Mouse (Mus musculus): Measurements from ENCODE around the gene Fam171a1.

Fam171a1 gene

DNA sequence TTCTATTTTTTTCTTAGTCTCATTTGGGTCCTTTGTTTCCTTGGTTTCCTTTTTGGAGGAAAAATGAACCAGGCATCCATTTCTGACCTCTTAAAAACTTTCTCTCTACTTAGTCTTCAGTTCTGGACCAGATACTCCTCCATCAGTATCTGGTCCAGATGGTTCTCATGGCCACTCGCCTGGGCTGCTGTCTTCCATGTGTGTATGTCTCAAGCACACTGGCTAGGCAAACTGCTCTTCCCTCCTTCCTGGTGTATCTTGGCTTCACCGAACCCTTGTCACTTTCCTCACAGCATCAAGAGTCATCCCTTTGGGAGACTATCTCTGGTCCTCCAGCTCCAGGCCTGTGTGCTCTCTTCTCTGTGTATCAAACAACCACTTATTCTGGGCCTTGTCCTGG lies 25.0 kb downstream of the Fam171a1 start:
- no peak for DNase-seq

DNA sequence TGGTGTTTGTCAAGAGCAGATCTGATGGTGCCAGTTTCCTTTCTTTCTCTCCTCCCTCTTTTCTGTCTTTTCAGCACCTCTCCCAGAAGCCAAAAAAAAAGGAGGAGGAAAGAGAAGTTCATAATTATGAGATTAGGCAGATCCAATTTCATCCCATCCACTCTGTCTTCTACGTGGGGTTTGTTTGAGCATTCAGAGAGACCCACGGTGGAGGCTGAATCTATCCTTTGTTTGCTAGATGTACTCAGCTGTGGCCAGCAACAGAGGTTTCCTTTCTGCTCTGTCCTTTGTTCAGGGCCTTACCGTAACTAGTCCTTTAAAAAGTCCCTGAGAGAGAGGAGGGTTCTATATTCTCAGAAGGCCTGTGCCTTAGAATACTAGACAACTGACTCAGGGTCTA lies 25.6 kb downstream of the Fam171a1 start:
- DNase-seq, result no peak

DNA sequence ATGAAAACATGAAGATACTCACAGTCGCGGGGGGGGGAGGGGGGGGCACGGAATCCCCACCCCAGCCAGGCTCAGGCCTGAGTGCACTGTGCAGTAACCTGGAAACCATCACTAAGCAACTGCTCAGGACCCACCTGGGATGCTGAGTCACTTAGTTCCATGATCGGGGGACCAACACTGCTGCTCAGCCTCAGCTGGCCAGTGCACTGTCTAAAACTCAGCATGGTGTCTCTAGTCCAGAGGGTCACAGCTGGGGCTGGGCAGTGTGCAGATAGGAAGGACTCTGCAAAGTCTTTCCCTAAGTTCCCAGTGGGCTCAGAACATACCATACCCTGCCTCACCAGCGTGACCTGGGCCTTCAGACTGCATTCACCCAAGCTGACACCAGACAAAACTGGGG lies 26.6 kb downstream of the Fam171a1 start:
- no peak for DNase-seq

DNA sequence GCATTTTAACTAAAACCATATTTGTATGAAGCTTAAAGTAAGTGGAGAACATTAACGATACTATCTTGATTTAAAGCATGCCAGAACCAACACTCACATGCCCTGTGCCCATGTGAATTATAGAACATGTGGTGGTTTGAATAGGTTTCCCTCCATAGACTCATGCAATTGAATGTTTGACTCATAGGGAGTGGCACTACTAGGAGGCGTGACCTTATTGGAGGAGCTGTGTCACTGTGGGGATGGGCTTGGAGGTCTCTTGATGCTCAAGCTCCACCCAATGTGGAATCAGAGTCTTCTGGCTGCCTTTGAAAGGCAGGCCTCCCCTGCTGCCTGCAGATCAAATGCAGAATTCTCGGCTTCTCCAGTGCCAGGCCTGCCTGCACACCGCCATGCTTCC lies 27.8 kb downstream of the Fam171a1 start:
- DNase-seq, result no peak

DNA sequence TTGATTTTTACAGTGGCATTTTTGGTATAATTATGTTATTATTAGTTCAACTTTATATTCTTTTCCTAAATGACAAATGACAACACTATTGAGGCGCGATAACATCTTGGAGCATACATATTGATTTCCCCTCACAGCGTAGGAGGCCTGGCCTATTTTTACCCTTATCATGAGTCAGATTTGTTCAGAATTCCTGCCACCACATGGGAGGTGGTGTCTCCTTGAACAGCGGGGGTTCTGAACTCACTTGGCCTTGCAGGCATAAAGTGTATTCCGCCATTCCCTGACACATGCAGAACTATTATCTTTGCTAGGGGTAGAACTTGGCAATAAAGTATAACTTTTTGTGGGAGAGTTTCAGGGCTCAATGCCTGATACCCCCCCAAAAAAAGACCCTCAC lies 30.3 kb downstream of the Fam171a1 start:
- DNase-seq, result no peak

DNA sequence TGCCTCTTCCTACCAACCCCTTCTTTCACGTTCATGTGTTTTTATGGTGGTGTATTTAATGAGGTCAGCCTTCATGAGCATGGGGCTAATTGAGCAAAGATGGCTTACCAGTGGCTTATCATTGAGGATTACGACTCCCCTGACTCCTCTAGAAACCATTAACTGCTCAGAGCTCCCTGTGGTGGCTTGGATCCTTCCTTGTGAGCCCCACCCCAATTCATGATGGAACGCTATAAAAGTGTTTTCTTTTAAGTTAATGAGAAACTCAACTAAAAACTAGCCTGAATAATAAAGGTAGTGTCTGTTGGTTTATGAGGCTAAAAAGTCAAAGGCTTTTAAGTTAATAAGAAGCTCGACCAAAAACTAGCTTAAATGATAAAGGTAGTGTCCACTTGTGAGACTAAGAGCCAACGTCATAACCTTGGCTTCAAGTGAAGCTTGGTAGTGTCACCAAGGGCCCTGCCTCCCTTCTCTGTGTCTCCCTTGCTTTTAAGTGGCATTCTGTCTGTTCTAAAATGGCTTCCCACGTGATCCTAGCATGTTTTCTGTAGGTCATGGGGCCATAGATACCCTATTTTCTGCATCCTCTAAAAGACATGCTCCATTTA lies 33.6 kb downstream of the Fam171a1 start:
- DNase-seq, result no peak

DNA sequence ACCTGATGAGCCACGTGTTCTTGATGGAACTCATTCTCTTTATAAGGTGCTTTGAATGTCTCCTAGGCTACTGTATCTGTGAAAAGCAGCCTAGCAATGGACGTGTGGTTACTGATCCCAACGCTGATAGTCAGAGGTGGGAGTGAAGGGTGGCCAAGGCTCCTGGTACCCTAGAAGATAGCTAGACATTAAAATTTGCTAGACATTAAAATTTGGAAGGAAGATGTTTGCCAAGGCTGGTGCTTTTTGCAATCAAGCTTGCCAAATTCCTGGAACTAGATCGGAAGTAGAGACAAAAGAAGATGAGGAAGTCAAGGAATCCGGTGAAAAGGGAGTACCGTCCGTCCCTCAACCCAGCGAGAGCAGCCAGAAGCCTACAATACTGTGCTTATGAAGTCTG lies 34.7 kb downstream of the Fam171a1 start:
- DNase-seq, result no peak

DNA sequence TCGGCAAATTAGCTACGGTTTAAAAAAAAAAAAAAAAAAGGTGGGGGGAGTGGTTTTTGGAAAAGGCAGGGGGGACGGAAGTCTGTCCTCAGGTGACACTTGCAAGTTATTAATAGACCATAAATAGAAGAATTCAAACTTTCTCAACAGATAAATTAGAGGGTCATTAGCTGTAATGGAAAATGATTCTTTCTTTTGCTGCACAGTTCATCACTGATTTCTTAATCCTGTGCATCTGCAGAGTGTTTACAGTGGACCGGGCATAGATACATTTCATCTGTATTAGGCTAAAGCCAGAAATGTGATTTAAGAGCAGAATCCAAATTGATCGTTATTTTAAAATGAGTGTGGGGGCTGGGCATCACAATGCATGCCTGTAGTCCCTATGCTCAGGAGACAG lies 36.3 kb downstream of the Fam171a1 start:
- DNase-seq, result no peak

DNA sequence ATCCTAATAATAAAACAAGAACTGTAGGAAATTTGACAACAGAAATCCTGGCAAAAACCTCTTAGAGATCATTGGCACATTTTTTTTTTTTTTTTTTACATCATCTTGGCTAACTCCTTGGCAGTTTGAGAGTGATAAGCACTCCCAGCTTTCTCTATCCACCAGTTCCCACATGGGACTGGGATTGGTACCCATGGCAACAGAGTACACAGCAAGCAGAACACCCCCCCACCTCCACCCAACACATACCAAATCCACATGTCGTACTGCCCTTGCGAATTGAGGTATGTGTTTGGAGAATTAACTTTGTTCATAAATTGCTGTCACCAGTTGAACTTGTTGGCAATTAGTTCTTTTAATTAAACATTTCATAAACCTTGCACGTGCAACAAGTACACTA lies 37.3 kb downstream of the Fam171a1 start:
- DNase-seq, result no peak

DNA sequence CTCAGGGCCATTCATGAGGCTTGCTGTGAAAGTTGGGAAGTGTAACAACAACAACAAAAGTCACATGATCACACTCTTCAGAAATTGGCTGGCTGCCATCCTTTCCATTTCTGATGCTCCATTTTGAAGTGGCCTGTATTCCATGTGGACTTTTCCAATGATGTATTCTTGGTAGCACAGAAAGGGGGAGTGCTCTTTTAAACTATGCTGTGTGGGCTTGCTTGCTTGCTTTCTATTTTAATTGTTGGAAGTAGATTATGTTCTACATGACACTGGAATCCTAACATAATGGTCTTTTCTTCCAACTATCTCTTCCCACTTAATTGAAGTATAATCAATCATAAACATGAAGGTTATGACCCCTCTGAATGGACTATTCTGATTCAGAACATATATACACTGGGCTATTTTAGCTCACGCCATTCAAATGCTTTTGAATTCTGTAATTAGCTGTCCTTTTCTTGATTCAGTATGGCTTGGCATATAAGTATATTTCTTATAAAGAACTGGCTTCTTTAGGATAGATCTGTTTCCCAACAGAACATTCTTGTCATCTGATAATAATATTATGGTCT lies 40.2 kb downstream of the Fam171a1 start:
- no peak for DNase-seq

DNA sequence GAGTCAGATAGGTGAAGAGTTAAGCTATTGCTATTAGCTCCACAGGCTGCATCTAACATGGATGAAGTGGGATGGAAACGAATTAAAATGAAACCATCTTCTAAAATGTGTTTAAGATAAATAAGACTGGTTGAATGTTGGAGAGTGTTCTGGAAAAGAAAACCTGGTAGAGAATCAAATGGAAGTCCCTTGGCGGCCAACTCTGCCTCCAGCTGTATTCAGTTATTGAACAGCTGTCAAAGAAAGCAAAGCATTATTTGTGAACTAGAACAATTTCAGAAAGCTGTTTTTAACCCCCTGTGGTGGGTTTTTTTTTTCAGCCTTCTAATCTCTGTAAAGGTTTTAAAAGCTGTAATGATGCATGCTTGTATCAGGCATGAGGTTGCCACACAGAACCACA lies 41.0 kb downstream of the Fam171a1 start:
- DNase-seq, result no peak

DNA sequence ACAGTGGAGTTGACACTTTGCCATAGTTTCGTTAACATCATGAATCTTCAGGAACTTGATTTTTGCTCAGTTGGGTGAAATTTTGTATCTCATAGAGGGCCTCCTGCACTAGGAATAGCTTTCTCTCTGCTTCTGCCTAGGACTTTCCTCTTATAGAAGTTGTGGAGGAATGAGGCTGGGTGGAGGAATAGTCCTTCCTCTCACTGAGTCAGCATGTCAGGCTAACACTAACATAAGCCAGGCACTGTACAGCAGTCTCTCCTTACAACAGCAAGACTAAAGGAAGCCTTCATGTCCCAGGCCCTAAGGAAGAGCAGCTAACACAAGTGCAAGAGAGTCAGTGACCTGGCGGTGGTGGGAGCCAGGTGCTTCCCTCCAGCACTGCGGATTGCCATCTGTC lies 43.0 kb downstream of the Fam171a1 start:
- no peak for DNase-seq

DNA sequence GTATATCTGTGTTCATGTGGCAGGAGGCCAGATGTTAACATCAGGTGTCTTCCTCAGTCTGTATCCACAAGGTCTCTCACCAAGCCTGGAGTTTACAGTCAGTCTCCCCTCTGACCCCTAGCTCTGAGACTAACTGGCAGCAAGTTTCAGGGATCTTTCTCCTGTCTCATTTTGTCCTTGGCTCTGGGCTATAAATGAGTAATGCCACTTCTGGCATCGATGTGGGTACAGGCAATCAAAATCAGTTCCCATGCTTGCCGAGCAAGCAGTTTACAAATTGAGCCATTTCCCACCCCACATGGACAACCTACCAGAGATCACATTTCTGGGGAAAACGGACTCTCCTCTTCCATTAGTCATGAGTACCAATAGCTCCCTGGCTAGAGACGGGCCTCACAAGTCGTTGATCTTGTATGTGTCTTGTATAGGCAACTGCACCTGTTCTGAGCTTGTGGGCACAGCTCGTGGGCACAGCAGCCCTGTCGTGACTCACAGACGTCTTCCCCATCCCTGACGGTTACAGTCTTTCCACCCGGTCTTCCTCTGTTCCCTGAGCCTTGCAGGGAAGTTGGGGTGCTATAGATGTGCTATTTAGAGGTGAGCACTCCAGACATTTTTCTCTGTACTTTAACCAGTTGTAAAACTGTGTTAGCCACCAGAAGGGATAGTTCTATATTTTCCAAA lies 43.8 kb downstream of the Fam171a1 start:
- DNase-seq, result no peak

DNA sequence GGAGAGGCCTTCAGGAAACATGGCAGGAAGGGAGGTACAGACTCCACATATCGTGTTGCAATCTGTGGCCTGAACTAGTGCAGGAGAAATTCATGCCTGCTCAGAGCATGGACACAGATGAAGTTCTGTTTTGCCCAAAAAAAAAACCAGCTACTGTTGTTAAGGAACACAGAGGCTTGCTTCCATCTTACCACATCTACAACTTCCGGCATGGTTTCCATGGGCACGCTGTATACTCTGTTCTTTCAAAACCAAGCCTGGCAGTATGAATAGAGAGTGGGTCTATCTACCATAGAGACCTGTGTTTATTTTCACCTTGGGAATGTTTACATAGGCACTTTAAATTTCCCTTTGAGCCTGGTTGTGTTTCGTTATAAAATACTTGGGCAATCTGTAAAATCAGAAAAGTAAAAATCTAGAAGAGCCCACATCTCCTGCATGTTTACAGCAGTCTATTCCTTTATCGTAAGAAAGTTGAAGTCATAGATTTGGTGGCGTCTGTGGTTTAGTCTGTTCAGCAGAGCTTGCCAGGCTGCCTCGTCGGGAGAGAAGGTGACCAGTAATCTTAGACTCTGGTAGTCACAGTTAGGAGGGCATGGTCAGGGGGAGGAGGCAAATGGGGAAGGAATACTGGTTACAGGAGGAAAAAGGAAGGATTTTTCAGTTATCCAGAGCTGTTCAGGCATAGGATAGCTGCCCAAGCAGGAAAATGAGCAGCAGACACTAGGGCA lies 44.8 kb downstream of the Fam171a1 start:
- DNase-seq, result no peak

DNA sequence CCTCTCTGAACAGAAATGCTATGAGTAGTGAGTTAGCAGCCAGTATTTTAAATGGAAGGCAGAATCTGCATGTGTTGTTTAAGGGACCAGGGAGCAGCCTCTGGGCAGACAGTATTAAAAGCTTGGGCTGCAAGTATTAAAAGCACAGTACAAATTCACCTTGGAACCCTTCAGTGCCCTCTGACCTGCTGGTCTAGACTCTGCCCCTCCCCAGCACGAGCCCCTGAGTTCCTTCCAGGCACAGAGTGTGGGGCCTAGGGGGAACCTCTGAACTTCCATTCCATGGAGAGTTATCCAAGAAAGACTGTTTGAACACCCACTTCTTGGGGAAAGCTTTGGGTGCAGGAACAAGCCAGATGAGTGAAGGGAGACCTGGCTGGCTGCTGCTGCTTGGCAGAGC lies 47.6 kb downstream of the Fam171a1 start:
- DNase-seq, result no peak

DNA sequence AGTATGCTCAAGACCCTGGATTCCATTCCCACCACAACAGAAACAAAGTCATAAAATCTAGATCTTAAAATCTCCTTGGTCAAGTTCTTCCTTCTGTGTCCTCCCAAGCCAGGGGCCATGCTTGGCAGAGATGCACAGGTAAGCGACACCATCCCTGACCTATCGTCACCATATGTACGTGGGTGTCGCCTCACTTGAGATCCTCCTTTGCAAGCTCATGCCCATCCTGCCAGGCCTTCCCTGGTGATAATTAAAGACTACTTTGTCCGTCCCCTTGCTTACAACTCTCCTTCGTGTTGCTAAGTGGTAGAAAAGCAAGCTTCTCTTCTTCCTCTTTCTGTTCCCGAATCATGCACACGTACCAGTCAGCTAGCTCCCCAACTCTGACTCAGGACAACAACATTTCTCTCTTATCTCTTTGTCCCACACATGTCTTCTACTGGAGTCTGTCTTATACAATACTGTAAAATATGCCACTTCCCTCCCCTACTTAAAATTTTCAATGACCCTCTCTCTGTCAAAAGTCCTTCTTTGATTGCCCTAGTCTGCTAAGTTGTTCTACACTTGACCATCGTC lies 49.6 kb downstream of the Fam171a1 start:
- no peak for DNase-seq

DNA sequence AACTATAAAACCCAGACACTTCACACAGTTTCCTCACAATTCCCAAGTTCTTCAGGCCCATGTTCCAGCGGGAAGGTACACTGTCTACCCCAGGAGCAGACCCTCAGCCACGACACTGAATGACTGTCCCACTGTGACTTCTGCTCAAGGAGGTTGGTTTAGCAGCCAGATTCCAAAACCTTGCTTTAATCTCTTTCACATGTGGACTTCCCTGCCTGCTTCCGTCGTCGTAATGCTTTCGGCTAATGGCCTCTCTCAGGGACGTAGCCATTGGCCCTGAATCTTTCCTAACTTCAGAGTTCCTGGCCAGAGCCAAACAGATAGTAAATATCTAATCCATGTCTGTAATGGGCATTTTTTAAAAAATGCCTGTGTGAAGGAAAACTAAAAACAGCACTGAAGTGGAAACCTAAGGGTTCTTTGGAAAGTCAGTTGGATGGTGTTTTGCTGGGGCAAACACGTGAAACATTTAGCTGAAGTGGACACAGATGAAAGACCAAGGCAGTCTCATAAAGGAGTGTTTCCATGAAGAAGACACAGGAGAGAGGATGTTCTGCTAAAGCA lies 51.1 kb downstream of the Fam171a1 start:
- no peak for DNase-seq

DNA sequence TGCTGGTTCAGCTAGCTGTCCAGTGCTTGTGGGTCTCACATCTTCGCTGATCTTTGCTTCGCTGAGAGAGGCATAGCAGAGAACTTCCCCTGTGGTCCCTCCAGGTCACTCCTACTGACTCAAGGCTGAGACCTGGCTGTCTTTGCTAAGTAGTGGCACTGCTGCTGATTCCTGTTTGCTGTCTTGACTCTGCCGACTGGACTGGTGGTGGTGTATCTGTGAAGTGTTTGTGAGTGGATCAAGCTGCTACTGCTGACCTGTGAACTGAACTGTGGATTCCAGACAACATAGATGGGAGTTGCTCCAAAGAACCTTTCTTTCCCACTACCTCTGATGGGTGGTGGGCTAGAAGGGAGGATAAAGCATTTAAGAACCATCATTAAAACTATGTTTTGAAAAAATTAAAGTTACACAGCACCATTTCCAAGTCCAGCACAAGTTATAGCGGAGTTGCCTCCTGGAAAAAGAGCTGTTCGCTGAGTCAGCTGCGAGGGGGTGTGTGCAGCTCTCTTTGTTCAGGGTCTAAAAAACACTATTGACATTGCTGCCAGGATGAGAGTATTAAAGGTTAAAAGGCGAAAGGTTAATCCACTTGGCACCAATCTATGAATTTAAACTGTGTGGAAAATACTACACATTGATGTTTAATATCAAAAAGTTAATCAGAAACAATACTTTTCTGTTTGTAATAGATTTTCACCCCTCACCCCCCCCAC lies 52.0 kb downstream of the Fam171a1 start:
- DNase-seq, result no peak

DNA sequence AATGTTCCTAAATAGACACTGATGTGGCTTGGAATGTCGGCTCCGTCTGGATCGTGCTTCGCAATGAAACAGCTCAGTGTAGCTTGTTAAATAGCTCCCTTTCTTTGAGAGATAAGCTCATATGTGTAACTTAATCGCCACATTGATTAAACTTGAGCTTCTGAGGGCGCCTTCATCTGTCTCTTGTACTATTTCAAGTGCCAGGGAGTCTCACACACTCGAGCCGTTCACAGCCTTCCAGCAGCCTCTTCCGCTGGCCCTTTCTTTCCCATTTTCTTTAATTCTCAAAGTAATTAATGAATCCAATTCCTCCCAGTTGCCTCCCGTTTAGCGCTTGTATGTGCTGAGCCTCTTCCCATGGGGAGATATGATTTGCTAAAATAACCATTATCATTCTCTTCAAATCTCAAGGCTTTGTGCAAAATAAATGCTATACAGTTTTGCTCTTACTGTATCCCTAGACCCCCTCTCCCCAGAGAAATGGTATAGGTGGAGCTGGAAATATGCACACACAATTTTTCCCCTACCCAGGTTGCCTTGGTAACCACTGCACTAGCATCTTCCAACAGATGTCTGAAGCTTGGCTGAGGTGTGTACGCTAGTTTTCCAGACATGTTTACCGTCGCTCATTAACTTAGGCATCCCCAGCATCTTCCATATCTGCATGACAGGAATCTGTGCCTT lies 54.8 kb downstream of the Fam171a1 start:
- no peak for DNase-seq

DNA sequence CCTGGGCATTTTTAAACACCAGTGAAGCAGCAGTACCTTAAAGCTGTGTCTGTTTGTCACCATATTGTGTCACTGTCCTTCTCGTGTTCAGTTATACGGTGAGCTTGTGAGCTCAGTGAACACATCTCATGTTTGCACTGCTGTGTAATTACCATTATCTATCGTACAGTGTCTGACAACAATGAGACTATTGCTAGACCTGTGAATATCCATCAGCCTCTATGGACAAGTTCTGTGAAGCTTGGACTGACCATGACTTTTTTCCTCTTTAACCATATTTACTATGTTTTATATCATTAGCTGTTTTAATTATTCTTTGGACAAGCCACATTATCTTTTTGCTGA lies 55.4 kb downstream of the Fam171a1 start:
- no peak for DNase-seq

DNA sequence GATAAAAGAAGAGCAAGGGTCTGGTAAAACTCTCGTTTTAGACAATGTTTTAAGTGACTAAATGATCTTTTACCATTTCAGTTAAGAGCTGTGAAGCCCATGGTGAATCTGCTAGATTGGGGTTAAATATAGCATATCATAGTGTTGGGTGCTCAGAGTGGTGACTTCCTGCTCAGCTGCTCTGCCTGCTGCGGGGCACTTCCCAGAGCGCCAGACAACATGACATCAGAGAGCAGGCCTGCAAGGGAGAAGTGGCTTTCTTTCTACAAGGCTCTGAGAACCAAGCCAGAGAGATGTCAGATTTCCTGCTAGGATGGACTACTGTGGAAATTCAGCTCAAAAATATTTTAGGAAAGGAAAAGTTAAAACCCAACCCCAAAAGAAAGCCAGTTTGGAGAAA lies 57.8 kb downstream of the Fam171a1 start:
- DNase-seq, result no peak

DNA sequence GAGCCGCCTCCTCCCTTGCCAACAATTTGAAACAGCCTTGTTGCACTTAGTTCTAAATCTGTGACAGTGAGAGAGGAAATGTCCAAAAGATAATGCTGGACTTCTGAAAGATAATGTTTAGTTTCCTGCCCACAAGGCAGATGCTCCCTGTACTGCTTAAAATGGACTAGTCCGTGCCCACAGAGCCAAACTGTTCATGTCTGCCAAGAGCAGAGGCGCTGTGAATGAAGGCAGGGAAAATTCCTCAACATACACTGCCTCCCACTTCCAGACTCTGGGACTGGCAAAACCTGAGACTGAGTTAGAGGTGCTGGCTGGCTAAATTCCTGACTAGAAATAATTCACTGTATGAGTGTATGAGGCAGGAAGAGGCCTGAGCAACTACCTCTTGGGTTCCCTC lies 58.6 kb downstream of the Fam171a1 start:
- peak; percentile 38 for DNase-seq

Data from cerebellum, adult 9-10 months (tissue).